Mouse (Mus musculus) neural tube, embryonic 15.5 days (tissue): ENCODE data around the gene Mapk12. TPM values are rescaled to one million over a fixed set of nuclear protein-coding genes. Genes with fewer than 3 reads are reported as not detected.

Source experiments
- ATAC-seq: fragments of 200-750 bp; cut with Nextera tagmentation; 2 replicates; pipeline ENCODE4 v1.8.0; 2017; ENCODE audit warnings: mild to moderate bottlenecking, moderate TSS enrichment, moderate library complexity; ENCODE audit not compliant: low FRiP score
- H3K27ac ChIP-seq: fragments of 300-500 bp; sonication (generic); replicated peaks from 2 replicates; pipeline ENCODE4 v1.5.1; 2015; ENCODE audit warnings: mild to moderate bottlenecking, inconsistent platforms
- H3K27me3 ChIP-seq: fragments of 300-500 bp; sonication (generic); replicated peaks from 2 replicates; pipeline ENCODE4 v1.6.1; 2015; ENCODE audit warnings: inconsistent platforms
- H3K36me3 ChIP-seq: fragments of 300-500 bp; sonication (generic); 2 replicates; pipeline ENCODE4 v1.6.1; 2015; ENCODE audit warnings: inconsistent platforms
- H3K4me1 ChIP-seq: fragments of 300-500 bp; sonication (generic); 2 replicates; pipeline ENCODE4 v1.6.1; 2015; ENCODE audit warnings: inconsistent platforms
- H3K4me2 ChIP-seq: fragments of 300-500 bp; sonication (generic); 2 replicates; pipeline ENCODE4 v1.6.1; 2015; ENCODE audit warnings: inconsistent platforms, mild to moderate bottlenecking, moderate library complexity
- H3K4me3 ChIP-seq: fragments of 300-500 bp; sonication (generic); replicated peaks from 2 replicates; pipeline ENCODE4 v1.5.1; 2015; ENCODE audit warnings: mild to moderate bottlenecking, inconsistent platforms
- H3K9ac ChIP-seq: fragments of 300-500 bp; sonication (generic); replicated peaks from 2 replicates; pipeline ENCODE4 v1.6.1; 2015; ENCODE audit warnings: mild to moderate bottlenecking, inconsistent platforms
- H3K9me3 ChIP-seq: fragments of 300-500 bp; sonication (generic); replicated peaks from 2 replicates; pipeline ENCODE4 v1.6.1; 2016; ENCODE audit warnings: inconsistent platforms
- WGBS: fragments of 180-500 bp; shearing (Covaris S2); methylation state at CpG from one replicate; pipeline ENCODE4 v1.1.7; 2015; ENCODE audit warnings: mixed read lengths; 5-methylcytosine and 5-hydroxymethylcytosine counted together
- polyA plus RNA-seq: library from polyadenylated mRNA; unstranded; fragments of >200 nt; fragmentation: Nextera tagmentation; extraction: Ambion mirVana; gene quantifications from 2 replicates; pipeline ENCODE4 v1.2.1, GENCODE M21; 2015

The Mapk12 gene
- polyA plus RNA-seq, 1 experiment from 2014 or later = 5.2 TPM

DNA sequence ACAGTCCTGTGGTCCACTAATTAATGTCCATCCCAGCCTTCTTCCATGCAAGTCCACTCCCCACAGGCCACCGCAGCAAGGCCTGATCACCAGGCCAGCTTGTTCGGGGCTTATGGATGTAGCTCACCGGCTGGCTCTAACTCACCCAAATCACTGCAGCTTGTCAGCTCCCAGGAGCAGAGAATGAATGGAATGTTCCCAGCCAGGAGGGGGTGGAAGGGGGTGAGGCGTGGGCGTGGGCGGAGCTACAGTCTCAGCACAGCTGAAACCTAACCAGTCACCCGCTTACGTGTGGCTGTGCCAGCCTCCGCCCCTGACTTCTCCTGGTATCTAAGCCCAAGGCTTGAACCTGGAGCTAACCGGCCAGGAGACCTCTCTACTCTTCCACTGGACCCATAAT lies 28.9 kb upstream of the Mapk12 start:
- Histone ChIP-seq H3K4me3 (no peak overlapping the region), H3K36me3 (peaks cover 46% of the 10 kb centered on the region), H3K4me1 (peaks cover 54% of the 10 kb centered on the region), H3K27me3 (no peaks in the 10 kb centered on the region), H3K4me2 (peak overlapping the region; percentile 34), H3K9me3 (no peaks in the 10 kb centered on the region), H3K9ac (peak overlapping the region; percentile 18; the same call in 1 of the 2 replicates), H3K27ac (peak overlapping the region; percentile 77)
- 9% methylated on average over 10 of the region's 10 CpGs for WGBS
- peak; percentile 30; the same call in 1 of the 2 replicates for ATAC-seq

DNA sequence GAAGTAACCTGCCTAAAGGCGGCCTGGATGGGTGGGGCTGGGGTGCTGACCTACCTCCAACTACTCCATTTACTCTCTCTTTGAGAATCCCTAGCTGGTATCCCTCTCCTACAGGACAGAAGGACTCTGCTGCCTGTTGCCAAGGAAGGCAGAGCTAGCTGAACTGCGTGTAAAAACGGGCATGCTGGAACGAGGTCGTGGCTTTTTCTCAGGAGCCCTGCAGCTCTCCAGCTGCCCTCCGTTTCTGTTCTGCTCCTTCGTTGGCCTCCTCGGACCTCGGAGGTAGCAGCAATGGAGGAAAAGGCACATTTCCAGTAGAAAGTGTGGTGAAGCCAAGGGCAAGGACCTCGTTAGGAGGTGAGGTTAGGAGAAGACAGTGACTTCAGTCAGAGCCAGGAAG lies 28.4 kb upstream of the Mapk12 start:
- Histone ChIP-seq H3K27ac (peak overlapping the region; percentile 77), H3K4me2 (peak overlapping the region; percentile 34), H3K9me3 (no peaks in the 10 kb centered on the region), H3K36me3 (peaks cover 51% of the 10 kb centered on the region), H3K9ac (0 out of 2 replicates have a peak overlapping the region, but pooled peaks have one; percentile 18), H3K4me1 (peaks cover 49% of the 10 kb centered on the region), H3K27me3 (no peaks in the 10 kb centered on the region), H3K4me3 (no peak overlapping the region)
- 60% methylated on average over 10 of the region's 10 CpGs for WGBS
- ATAC-seq = no peak

DNA sequence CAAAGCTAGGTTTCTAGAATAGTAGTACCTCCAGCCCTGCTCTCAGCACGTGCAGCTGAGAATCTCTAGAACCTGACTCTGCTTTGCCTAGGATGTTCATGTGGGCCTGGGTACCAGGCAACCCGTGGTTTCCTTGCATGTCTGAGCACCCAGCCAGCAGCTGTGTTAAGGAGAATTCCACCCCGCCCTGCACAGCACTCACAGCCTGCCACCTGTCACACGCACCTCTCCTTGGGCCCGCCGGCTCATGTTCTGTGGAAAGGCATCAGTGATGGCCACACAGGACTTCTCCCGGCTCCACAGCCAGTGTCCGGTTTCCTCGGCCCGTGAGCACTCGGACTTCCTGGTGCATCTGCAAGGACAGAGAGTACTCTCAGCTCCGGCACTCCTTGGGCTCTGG lies 25.0 kb upstream of the Mapk12 start:
- no peaks in the 10 kb centered on the region for H3K9me3 ChIP-seq
- no peaks in the 10 kb centered on the region for H3K27me3 ChIP-seq
- H3K4me2 ChIP-seq = no peak overlapping the region
- H3K9ac ChIP-seq = no peak overlapping the region
- no peak overlapping the region for H3K4me3 ChIP-seq
- peaks cover 85% of the 10 kb centered on the region for H3K36me3 ChIP-seq
- peaks cover 18% of the 10 kb centered on the region for H3K4me1 ChIP-seq
- no peak overlapping the region for H3K27ac ChIP-seq
- 96% methylated on average over 12 of the region's 12 CpGs for WGBS
- no peak for ATAC-seq

DNA sequence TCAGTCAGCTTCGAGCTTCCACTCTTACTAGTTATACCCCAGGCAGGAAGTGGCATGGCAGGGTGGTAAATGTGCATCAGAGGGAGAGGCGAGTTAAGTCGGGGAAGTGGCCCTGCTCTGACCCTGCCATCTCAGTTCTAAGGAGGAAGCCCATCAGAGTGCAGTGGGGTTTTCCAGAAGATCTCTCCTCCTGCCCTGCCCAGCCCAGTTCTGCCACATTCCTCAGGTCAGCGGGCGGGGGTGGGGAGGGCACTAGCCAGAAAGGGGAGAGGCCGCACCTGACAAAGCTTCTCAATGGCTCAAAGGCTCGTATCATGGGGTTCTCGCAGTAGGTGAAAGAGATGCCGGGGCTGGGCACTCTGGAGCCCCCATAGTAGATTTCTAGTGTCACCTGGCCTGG lies 20.9 kb upstream of the Mapk12 start:
- H3K36me3 ChIP-seq = peaks cover 100% of the 10 kb centered on the region
- whole genome bisulfite sequencing = 90% methylated on average over 9 of the region's 9 CpGs
- no peak overlapping the region for H3K4me3 ChIP-seq
- ATAC-seq = no peak
- H3K4me1 ChIP-seq = no peaks in the 10 kb centered on the region
- H3K4me2 ChIP-seq = no peak overlapping the region
- H3K9me3 ChIP-seq = no peaks in the 10 kb centered on the region
- no peaks in the 10 kb centered on the region for H3K27me3 ChIP-seq
- H3K27ac ChIP-seq = no peak overlapping the region
- no peak overlapping the region for H3K9ac ChIP-seq

DNA sequence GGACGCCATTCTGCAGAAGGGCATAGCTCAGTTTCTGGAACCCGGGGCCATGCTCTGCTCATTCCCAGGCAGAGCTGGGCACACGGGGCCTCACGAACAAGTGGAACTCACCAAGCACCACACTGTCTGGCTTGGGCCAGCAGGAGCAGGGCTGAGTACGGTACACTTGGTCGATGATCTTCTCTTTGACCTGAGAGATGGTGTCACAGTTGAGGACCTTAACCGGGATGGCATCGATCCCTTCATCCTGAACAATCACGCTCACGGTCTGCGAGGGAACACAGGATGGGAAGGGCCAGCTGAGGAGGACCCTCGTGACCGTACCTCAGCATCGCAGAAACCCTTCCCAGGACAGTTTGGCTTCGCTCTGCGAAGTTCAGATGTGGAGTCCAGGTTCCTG lies 18.0 kb upstream of the Mapk12 start:
- no peak for ATAC-seq
- Histone ChIP-seq H3K9ac (no peak overlapping the region), H3K9me3 (no peaks in the 10 kb centered on the region), H3K4me1 (no peaks in the 10 kb centered on the region), H3K4me2 (no peak overlapping the region), H3K4me3 (no peak overlapping the region), H3K27ac (no peak overlapping the region), H3K36me3 (peaks cover 98% of the 10 kb centered on the region), H3K27me3 (no peaks in the 10 kb centered on the region)
- whole genome bisulfite sequencing = 95% methylated on average over 16 of the region's 16 CpGs

DNA sequence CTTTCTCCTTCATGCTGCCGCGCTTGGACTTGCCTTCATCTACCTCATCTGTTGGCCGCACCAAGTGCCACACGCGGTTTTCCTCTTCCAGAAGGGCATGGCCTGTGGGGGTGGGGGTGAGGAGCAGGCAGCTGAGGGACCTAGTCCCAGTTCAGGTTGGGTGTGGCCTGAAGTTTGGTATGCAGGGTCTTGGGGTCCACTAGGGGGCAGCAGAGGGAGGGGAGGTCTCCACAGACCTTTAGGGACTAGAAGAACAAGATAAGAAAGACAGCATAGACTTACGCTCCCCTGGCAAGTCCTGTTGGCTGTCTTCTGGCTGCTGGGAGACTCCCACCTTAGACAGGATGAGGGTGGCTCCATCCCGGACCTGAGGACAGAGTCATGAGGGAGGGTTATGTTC lies 17.5 kb upstream of the Mapk12 start:
- H3K9me3 ChIP-seq = no peaks in the 10 kb centered on the region
- H3K9ac ChIP-seq = no peak overlapping the region
- no peak overlapping the region for H3K4me3 ChIP-seq
- peaks cover 92% of the 10 kb centered on the region for H3K36me3 ChIP-seq
- no peaks in the 10 kb centered on the region for H3K4me1 ChIP-seq
- 72% methylated on average over 7 of the region's 7 CpGs for WGBS
- no peak overlapping the region for H3K27ac ChIP-seq
- ATAC-seq = no peak
- H3K27me3 ChIP-seq = no peaks in the 10 kb centered on the region
- no peak overlapping the region for H3K4me2 ChIP-seq

DNA sequence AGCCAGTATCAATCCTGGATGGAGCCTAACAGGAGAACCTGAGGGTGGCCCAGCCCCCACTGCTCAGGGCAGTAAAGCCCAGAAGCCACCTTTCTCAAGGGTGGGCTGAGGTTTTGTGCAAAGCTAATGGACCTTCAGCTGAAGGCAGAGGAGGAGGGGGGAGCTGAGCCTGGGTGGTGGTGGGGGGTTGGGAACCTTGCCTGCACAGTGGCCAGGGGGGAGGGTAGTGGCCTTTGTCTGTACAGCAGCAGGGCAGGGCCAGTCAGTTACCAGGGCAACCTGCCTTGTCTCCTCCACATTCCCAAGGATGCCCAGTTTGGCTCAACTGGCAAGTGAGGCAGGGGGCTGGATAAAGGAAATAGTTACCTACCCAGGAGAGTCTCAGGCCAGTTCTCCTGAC lies 11.8 kb upstream of the Mapk12 start:
- Histone ChIP-seq H3K27me3 (no peaks in the 10 kb centered on the region), H3K27ac (0 out of 2 replicates have a peak overlapping the region, but pooled peaks have one; percentile 4), H3K4me1 (peaks cover 32% of the 10 kb centered on the region), H3K4me3 (no peak overlapping the region), H3K9me3 (no peaks in the 10 kb centered on the region), H3K36me3 (peaks cover 36% of the 10 kb centered on the region), H3K4me2 (no peak overlapping the region), H3K9ac (no peak overlapping the region)
- no peak; the same call in 1 of the 2 replicates for ATAC-seq

DNA sequence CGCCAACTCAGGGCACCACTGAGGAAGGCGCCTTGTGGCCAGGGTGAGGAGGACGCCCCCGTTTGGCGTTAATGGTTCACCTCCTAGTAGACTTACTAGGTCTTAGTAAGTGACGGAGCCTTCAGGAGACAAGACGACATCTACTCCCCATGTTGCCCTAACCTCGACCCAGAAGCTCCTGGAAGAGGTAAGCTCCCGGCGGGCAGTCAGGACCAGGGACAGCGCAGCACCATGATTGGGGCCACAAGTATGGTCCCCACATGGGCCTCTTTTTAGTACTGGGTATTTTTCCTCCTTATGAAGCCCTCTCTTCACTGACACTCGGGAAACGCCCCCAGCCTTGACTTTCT lies 9.5 kb upstream of the Mapk12 start:
- 1% methylated on average over 13 of the region's 13 CpGs for WGBS
- Histone ChIP-seq H3K4me3 (peak overlapping the region; percentile 57), H3K9ac (peak overlapping the region; percentile 53), H3K36me3 (peaks cover 13% of the 10 kb centered on the region), H3K27ac (peak overlapping the region; percentile 88), H3K9me3 (no peaks in the 10 kb centered on the region), H3K4me1 (peaks cover 47% of the 10 kb centered on the region), H3K27me3 (no peaks in the 10 kb centered on the region), H3K4me2 (peak overlapping the region; percentile 67)
- ATAC-seq = no peak

DNA sequence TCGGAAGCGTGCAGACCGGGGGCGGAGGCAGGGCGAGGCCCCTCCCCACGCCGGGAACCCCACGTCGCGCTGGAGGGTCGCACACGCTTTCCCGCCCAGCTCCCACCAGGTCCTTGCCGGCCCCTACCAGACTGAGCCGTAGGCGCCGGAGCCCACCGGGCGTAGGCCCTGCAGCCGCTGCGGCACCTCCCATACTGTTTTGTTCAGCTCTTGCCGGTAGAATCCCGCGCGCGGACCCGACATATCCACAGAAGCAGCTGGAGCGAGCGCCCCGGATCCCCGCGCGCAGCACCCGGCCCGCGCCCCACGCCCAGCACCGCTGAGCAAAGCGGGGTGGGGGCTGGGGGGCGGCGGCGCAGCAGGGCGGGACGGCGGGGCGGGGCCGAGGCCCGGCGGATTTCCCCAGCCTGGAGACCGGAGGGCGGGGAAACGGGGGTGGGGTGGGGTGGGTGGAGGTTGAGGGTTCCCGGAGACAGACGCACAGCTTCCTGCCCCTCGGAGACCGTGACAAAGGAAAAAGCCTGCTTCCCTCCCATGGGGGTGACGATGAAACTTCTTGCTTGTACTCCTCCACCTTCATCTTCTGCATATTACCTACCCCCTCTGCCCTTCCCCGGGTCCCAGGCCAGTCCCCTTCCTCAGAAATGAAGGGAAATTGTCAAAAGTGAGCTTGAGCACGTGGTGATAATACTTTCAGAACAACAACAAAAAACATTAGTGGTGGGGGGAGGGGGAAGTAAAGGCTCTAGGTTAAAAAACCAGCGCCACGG lies 9.0 kb upstream of the Mapk12 start, which contains the start of gene Mapk11:
Gene Mapk11 (minus strand): TSS at position 358 of the 770 bp plus-strand sequence.
- Histone ChIP-seq H3K27me3 (no peaks in the 10 kb centered on the region), H3K4me1 (peaks cover 47% of the 10 kb centered on the region), H3K27ac (peak within 1 kb of the TSS; percentile 88), H3K4me2 (peak within 1 kb of the TSS; percentile 67), H3K36me3 (peaks cover 7% of the 10 kb centered on the region; the same call in 1 of the 2 replicates), H3K4me3 (peak within 1 kb of the TSS; percentile 57), H3K9ac (peak within 1 kb of the TSS; percentile 53), H3K9me3 (no peaks in the 10 kb centered on the region)
- ATAC-seq = peak; percentile 77
- under 1% methylated on average over 61 of the region's 61 CpGs for WGBS

DNA sequence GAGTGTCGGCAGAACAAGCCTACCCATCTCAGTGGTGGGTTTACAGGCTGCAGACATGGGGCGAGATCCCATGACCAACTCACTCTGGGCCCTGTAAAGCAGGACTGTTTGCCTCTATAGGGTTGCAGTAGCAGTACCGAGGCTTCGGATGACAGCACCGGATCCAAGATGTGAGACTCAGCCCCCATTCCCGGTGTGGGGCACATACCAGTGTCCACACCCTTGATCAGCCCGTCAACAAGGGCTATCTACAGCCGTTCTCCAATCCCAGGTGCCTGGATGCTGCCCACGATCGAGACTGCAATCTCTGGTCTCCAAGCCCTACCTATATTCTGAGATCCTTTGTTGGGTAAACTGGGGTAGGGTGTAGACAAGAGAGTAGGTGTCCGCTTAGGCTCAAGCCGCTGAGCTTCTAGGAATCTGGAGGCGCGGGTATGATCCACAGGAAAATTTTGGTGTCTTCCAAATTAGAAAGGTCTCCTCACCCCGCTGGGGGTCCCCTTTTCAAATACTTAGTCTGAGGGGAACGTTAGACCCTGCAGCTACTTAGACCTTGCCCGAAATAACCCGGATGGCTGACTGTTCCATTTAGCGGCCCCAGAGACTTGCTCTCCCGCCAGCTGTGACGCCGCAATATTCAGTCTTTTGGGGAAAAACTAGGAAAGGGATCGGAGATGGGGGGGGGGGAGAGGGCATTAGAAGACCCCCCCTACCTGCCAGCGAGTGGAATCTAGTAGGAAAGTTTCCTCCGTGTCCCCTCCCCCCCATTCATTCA lies 8.2 kb upstream of the Mapk12 start:
- Histone ChIP-seq H3K27ac (peak overlapping the region; percentile 88), H3K9ac (peak overlapping the region; percentile 53), H3K4me3 (peak overlapping the region; percentile 57), H3K4me2 (peak overlapping the region; percentile 67), H3K9me3 (no peaks in the 10 kb centered on the region), H3K36me3 (no peaks in the 10 kb centered on the region), H3K27me3 (no peaks in the 10 kb centered on the region), H3K4me1 (peaks cover 47% of the 10 kb centered on the region)
- WGBS = 4% methylated on average over 25 of the region's 25 CpGs
- peak; percentile 12; the same call in 1 of the 2 replicates for ATAC-seq

DNA sequence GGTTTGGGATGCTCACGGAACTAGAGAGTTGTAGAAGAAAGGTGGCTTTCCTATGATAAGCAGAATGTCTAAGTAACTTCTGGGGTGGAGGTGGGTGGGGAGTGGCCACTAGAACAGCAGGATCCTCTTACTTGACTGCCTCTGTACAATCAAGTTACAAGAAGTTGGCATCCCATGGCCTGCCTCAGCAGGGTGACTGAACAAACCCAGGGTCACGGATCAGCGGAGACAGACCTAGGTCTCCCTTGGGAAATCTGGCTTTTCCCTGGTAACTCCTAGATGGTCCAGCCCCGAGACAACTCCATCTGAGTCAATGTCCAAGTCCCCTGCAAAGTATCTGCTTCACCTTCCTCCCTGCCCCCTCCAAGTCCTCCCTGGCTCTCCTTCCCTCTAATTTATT lies 7.4 kb upstream of the Mapk12 start:
- Histone ChIP-seq H3K4me2 (peak overlapping the region; percentile 67), H3K36me3 (no peaks in the 10 kb centered on the region), H3K9ac (peak overlapping the region; percentile 53; the same call in 1 of the 2 replicates), H3K27me3 (no peaks in the 10 kb centered on the region), H3K4me3 (peak overlapping the region; percentile 57), H3K27ac (peak overlapping the region; percentile 76; the same call in 1 of the 2 replicates), H3K4me1 (peaks cover 47% of the 10 kb centered on the region), H3K9me3 (no peaks in the 10 kb centered on the region)
- ATAC-seq = no peak
- 33% methylated on average over 4 of the region's 4 CpGs for WGBS

DNA sequence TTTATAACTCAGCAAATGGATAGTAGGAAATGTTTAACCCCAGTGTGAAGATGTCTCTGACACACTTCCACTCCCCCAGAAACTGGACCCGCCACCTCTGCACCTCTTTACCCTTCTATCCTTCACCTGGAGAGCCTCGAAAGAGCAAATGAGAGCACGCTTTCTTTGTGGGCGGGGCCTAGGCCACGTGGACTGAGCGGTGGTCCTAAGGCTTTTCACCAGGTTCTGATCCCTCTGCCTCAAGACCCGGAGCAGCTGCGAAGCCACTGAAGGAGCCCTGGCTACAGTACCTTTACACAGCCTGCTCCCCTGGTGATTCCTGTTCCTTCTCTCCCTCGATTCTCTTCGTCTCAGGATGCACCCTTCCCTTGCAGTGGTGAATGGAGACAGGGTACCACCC lies 7.0 kb upstream of the Mapk12 start:
- Histone ChIP-seq H3K9me3 (no peaks in the 10 kb centered on the region), H3K27ac (peak overlapping the region; percentile 76), H3K4me2 (peak overlapping the region; percentile 67), H3K36me3 (no peaks in the 10 kb centered on the region), H3K4me1 (peaks cover 46% of the 10 kb centered on the region), H3K9ac (peak overlapping the region; percentile 55), H3K4me3 (peak overlapping the region; percentile 57), H3K27me3 (no peaks in the 10 kb centered on the region)
- ATAC-seq = no peak
- WGBS = 18% methylated on average over 10 of the region's 10 CpGs
